Mouse (Mus musculus) layer of hippocampus, adult 11-12 months (tissue): ENCODE results near the gene Rbms3.

Source experiments
- DNase-seq: peaks from one replicate; pipeline ENCODE4 v3.0.0; 2022; ENCODE audit warnings: low spot score

The Rbms3 gene

GRCm38 (mm10) chr9:117251521-117252368 is 378.0 kb downstream of the Rbms3 start:
- DNase-seq: no peak

- no peak for DNase-seq
These were observed 378.9 kb downstream of the Rbms3 start for GRCm38 (mm10) chr9:117250831-117251165.

- DNase-seq: no peak
These were observed 379.5 kb downstream of the Rbms3 start for GRCm38 (mm10) chr9:117250036-117250830.

GRCm38 (mm10) chr9:117247311-117247980 is 382.3 kb downstream of the Rbms3 start:
- DNase-seq: no peak

- no peak for DNase-seq
These were observed 383.5 kb downstream of the Rbms3 start for GRCm38 (mm10) chr9:117246173-117246572.

GRCm38 (mm10) chr9:117243365-117243764 is 386.3 kb downstream of the Rbms3 start:
- DNase-seq: no peak

- DNase-seq: no peak
These were observed 395.0 kb downstream of the Rbms3 start for GRCm38 (mm10) chr9:117234726-117235075.

- DNase-seq: no peak
These were observed 395.5 kb downstream of the Rbms3 start for GRCm38 (mm10) chr9:117234065-117234725.

- DNase-seq: no peak
These were observed 407.0 kb downstream of the Rbms3 start for GRCm38 (mm10) chr9:117222741-117223140.

- DNase-seq: no peak
These were observed 408.2 kb downstream of the Rbms3 start for GRCm38 (mm10) chr9:117221481-117221880.

- DNase-seq: no peak
These were observed 413.5 kb downstream of the Rbms3 start for GRCm38 (mm10) chr9:117216026-117216755.

- no peak for DNase-seq
These were observed 417.7 kb downstream of the Rbms3 start for GRCm38 (mm10) chr9:117212023-117212422.

- no peak for DNase-seq
These were observed 419.4 kb downstream of the Rbms3 start for GRCm38 (mm10) chr9:117210344-117210743.

- no peak for DNase-seq
These were observed 424.3 kb downstream of the Rbms3 start for GRCm38 (mm10) chr9:117205395-117205794.

GRCm38 (mm10) chr9:117200067-117200658 is 429.6 kb downstream of the Rbms3 start:
- DNase-seq: no peak

GRCm38 (mm10) chr9:117197531-117197930 is 432.2 kb downstream of the Rbms3 start:
- no peak for DNase-seq

GRCm38 (mm10) chr9:117192565-117193540 is 436.9 kb downstream of the Rbms3 start:
- DNase-seq: peak; percentile 7

GRCm38 (mm10) chr9:117192093-117192492 is 437.6 kb downstream of the Rbms3 start:
- peak; percentile 27 for DNase-seq

GRCm38 (mm10) chr9:117188406-117188805 is 441.3 kb downstream of the Rbms3 start:
- no peak for DNase-seq
